Mouse (Mus musculus) spleen, adult 2 months (tissue): Measurements from ENCODE around the gene Ddx17.

ENCODE experiments used
- CTCF ChIP-seq: fragments of 200-500 bp; IDR thresholded peaks from 2 replicates; pipeline ENCODE4 v1.5.1; 2011; ENCODE audit warnings: mild to moderate bottlenecking, inconsistent platforms; ENCODE audit not compliant: insufficient read depth, insufficient read length, insufficient replicate concordance; ENCODE audit errors: extremely low read depth
- POLR2A ChIP-seq: fragments of 200-500 bp; IDR thresholded peaks from 2 replicates; pipeline ENCODE4 v1.6.1; 2011; ENCODE audit warnings: low read depth, low read length, inconsistent platforms

DNA sequence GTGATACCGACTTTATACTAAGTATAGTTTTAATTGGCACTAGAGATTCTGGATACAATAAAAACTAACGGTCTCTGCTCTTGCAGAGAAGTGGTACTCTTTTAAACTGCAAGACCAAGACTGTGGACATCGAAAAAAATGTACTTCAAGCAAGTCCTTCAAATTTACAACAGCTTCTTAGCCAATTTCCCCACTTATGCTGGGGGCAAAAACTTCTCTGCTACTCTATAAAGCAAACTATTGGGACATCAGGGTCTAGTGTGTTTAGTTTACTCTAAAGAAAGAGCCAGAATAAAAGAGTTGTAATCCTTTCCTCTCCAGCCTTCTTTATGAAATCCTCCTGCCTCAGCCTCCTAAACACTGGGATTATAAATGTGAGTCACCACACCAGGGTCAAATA lies 2.6 kb downstream of the Ddx17 start:
- TF ChIP-seq CTCF (no peak), POLR2A (no peak)
